Mouse (Mus musculus): ENCODE measurements around the gene Lta.

The Lta gene

DNA sequence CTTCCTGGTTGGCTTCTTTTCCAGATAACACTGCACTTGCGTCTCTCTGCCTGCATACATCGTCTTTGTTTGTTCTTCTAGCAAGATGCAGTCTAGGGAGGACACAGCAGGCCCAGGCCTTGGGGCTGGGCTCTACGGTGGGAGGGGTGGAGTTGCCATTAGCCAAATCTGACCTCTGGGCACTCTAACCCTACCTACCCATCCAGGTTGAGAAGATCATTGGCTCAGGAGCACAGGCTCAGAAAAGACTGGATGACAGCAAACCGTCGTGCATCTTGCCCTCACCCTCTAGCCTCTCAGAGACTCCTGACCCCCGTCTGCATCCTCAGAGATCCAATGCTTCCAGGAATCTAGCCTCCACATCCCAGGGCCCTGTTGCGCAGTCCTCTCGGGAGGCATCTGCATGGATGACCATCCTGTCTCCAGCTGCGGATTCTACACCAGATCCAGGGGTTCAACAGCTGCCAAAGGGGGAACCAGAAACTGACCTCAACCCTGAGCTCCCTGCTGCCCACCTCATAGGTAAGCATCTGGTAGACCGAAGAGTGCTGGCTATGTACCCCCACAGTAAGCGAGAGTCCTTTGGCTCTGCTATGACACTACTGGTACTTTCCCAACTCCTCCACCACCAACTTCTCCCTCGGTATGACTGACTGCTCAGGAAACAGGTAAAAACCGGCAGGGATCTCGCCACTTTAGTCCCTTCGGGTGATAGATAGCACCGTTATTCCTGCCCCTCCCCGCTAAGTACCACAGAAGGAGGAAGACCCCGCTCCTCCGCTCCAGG, 10.1 kb downstream of the Lta start:
- Histone ChIP-seq H3K4me1 (replicated peaks; ENCODE audit: low read depth, low read length) (peaks cover 39% of the 10 kb centered on the region), H3K9me3 (ENCODE audit: low read length) (0 out of 2 replicates have a peak, but pooled peaks cover 5% of the 10 kb centered on the region), H3K27me3 (ENCODE audit: insufficient read depth, low read length) (peaks cover 76% of the 10 kb centered on the region), H3K4me3 (replicated peaks; ENCODE audit: low read length) (peak overlapping the region; percentile 73), H3K36me3 (ENCODE audit: insufficient read depth, low read length) (no peaks in the 10 kb centered on the region)
- TF ChIP-seq NANOG (IDR thresholded peaks at IDR 0.05; ENCODE audit: borderline replicate concordance, low read length) (no peak), CTCF (conservative IDR thresholded peaks at IDR 0.05; ENCODE audit: low read length) (no peak), POU5F1 (IDR thresholded peaks at IDR 0.05; ENCODE audit: borderline replicate concordance, low read length) (no peak)

DNA sequence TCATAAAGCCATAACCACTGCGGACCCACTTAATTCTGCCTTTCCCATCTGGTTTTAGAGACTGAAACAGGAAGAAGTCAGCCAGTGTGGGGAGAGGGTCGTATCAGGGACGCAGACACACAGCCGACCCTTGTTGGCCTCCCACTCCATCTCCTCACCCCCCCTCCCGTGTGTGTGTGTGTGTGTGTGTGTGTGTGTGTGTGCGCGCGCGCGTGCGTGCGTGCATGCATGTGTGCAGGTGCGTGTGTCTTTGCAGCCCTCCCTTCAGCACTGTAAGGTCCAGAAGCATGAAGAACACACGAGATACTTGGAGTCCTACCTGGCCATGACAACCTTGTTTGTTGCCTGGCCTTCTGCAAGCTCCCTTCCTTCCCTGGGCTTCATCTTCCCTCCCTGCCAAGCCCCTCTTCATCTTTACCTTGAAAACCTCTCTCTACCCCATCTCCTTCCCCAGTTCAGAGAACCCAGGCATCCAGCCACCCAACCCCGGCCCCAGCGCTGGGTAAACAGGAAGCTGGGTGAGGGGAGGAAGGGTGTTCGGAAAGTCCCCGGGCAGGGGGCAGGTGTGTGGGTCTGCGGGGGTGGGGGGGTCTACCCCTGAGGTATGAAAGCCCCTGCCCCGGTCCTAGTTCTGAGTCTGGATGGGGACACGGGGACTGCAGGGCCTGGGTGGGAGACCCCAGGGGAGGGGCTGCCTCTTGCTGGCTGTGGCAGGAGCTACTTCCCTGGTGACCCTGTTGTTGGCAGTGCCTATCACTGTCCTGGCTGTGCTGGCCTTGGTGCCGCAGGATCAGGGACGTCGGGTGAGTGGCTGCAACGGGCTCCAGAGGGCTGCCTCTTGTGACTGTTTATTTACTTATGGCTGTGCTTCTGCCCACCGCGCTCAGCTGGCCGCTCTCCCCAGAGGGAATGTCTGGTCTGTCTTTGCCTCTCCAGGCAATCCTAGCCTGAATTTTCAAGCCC, 11.0 kb downstream of the Lta start, which contains the start of gene Ltb:
Gene Ltb (plus strand): TSS at position 559 of the 963 bp plus-strand sequence.
- no peak for TF ChIP-seq CTCF (conservative IDR thresholded peaks at IDR 0.05; ENCODE audit: low read length)
- TF ChIP-seq POU5F1 (IDR thresholded peaks at IDR 0.05; ENCODE audit: borderline replicate concordance, low read length): no peak
- no peak for TF ChIP-seq NANOG (IDR thresholded peaks at IDR 0.05; ENCODE audit: borderline replicate concordance, low read length)
- H3K27me3 ChIP-seq (ENCODE audit: insufficient read depth, low read length): peaks cover 70% of the 10 kb centered on the region
- H3K4me3 ChIP-seq (replicated peaks; ENCODE audit: low read length): peak within 1 kb of the TSS; percentile 73
- peaks cover 45% of the 10 kb centered on the region for H3K4me1 ChIP-seq (replicated peaks; ENCODE audit: low read depth, low read length)
- 0 out of 2 replicates have a peak, but pooled peaks cover 5% of the 10 kb centered on the region for H3K9me3 ChIP-seq (ENCODE audit: low read length)
- no peaks in the 10 kb centered on the region for H3K36me3 ChIP-seq (ENCODE audit: insufficient read depth, low read length)

DNA sequence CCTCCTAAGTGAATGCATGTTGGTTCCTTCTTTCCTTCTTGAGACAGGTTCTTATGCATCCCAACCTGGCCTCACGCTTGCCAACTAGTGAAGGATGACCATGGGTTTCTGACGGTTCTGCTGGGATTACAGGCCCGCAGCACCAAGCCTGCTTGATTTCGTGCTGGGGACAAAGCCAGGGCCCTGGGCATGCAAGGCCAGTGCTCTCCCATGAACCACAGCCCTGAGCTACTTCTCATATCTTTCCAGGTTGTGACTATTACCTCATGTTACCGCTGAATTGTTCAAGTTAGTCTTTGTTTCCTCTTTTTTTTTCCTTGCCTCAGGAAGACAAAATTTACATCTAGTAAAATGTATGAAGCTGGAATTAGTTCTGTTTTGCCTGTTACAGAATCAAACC, 12.2 kb downstream of the Lta start:
- no peaks in the 10 kb centered on the region for H3K36me3 ChIP-seq (ENCODE audit: insufficient read depth, low read length)
- no peak overlapping the region for H3K4me3 ChIP-seq (replicated peaks; ENCODE audit: low read length)
- H3K9me3 ChIP-seq (ENCODE audit: low read length): no peaks in the 10 kb centered on the region
- no peak for TF ChIP-seq NANOG (IDR thresholded peaks at IDR 0.05; ENCODE audit: borderline replicate concordance, low read length)
- TF ChIP-seq POU5F1 (IDR thresholded peaks at IDR 0.05; ENCODE audit: borderline replicate concordance, low read length): no peak
- TF ChIP-seq CTCF (conservative IDR thresholded peaks at IDR 0.05; ENCODE audit: low read length): no peak
- H3K4me1 ChIP-seq (replicated peaks; ENCODE audit: low read depth, low read length): peaks cover 52% of the 10 kb centered on the region
- peaks cover 58% of the 10 kb centered on the region for H3K27me3 ChIP-seq (ENCODE audit: insufficient read depth, low read length)

DNA sequence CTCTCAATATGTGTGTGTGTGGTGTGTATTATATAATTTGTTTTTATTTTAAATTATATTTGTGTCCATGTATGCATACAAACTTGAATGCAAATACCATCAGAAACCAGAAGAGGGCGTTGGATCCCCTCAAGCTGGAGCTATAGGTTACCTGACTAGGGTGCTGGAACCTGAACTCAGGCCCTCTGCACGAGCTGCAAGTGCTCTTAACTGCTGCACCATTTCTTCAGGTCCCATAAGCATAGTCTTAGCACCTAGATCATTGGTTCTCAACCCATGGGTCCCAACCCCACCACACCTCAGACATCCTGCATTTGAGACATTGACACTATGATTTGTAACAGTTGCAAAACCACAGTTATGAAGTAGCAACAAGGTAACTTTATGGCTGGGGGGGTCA, 13.4 kb downstream of the Lta start:
- Histone ChIP-seq H3K4me3 (replicated peaks; ENCODE audit: low read length) (no peak overlapping the region), H3K4me1 (replicated peaks; ENCODE audit: low read depth, low read length) (peaks cover 64% of the 10 kb centered on the region), H3K9me3 (ENCODE audit: low read length) (no peaks in the 10 kb centered on the region), H3K27me3 (ENCODE audit: insufficient read depth, low read length) (peaks cover 47% of the 10 kb centered on the region), H3K36me3 (ENCODE audit: insufficient read depth, low read length) (no peaks in the 10 kb centered on the region)
- TF ChIP-seq CTCF (conservative IDR thresholded peaks at IDR 0.05; ENCODE audit: low read length): peak; percentile 38
- no peak for TF ChIP-seq NANOG (IDR thresholded peaks at IDR 0.05; ENCODE audit: borderline replicate concordance, low read length)

DNA sequence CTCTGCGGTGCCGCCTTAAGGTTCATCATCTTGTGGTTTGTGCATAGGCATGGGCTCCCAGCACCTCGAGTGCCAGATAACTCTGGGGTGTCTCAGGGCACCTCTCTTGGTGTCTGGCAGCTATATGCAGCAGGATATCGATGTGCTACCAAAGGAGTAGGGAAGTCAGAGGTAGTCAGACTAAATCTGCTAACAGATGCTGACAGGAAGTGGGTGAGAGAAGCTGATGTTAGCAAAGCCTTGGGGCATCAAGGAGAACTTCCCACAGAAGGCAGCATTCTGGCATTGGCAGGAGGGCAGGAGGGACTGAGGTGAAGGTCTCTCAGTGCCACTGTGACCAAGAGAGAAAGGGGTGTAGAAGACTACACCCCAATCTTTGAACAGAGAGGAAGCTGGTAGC, 15.1 kb downstream of the Lta start:
- peaks cover 63% of the 10 kb centered on the region for H3K4me1 ChIP-seq (replicated peaks; ENCODE audit: low read depth, low read length)
- no peaks in the 10 kb centered on the region for H3K9me3 ChIP-seq (ENCODE audit: low read length)
- H3K36me3 ChIP-seq (ENCODE audit: insufficient read depth, low read length): no peaks in the 10 kb centered on the region
- peaks cover 31% of the 10 kb centered on the region for H3K27me3 ChIP-seq (ENCODE audit: insufficient read depth, low read length)
- peak overlapping the region; percentile 11; the same call in 1 of the 2 replicates for H3K4me3 ChIP-seq (replicated peaks; ENCODE audit: low read length)
- TF ChIP-seq CTCF (conservative IDR thresholded peaks at IDR 0.05; ENCODE audit: low read length): no peak

DNA sequence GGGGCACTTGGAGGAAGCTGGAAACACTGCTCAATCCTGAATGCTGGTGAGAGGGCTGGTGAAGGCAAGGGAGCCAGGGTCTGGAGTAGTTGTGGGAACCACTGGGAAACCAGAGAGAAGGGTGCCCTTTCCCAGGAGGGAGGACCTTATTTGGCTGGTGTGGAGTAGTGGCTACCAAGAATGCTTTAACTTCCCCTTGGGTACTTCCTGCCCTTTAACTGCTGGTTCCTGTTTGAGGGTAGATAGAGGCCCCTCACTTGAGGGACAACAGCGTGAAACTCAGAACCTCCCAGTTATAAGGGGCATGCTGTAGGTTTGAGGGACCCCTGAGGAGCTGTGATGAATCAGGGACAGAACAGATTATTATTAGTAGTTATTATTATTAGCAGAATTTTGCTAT, 16.0 kb downstream of the Lta start:
- peaks cover 63% of the 10 kb centered on the region for H3K4me1 ChIP-seq (replicated peaks; ENCODE audit: low read depth, low read length)
- H3K27me3 ChIP-seq (ENCODE audit: insufficient read depth, low read length): peaks cover 22% of the 10 kb centered on the region
- TF ChIP-seq CTCF (conservative IDR thresholded peaks at IDR 0.05; ENCODE audit: low read length): no peak
- TF ChIP-seq POU5F1 (IDR thresholded peaks at IDR 0.05; ENCODE audit: borderline replicate concordance, low read length): no peak
- TF ChIP-seq NANOG (IDR thresholded peaks at IDR 0.05; ENCODE audit: borderline replicate concordance, low read length): no peak
- H3K36me3 ChIP-seq (ENCODE audit: insufficient read depth, low read length): no peaks in the 10 kb centered on the region
- H3K9me3 ChIP-seq (ENCODE audit: low read length): no peaks in the 10 kb centered on the region
- no peak overlapping the region for H3K4me3 ChIP-seq (replicated peaks; ENCODE audit: low read length)

DNA sequence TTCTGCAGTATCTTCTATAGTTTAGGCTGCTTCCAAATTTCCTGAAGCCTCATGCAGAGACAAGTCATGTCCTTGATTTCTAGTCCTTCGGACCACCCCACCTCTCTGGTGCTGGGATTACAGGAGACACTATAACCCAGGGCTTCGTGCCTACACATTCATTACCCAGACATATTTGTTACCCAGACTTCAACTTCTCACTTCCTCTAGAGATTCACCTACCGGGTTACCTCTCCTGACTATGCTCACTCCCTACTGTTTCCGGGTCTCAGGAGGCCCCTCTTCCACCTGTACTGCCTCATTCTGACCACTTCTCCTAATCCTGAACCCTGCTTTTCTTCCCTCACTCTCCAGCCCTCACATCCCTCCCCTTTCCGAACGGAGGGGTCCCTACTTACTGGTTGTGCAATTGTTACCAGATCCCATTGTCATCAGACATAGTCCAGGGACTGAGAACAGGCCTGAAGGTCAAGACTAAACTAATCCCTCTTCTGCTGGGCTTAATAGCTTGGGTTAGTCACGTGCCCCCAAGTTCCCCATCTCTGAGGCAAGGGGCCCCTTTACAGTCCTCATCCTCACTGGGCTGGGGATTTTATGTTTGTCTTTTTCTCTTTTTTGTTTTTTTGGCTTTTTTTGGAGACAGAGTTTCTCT, 17.1 kb downstream of the Lta start, which contains the start of gene Lst1:
Gene Lst1 (minus strand): TSS at position 481 of the 652 bp plus-strand sequence.
- no peak for TF ChIP-seq NANOG (IDR thresholded peaks at IDR 0.05; ENCODE audit: borderline replicate concordance, low read length)
- no peak for TF ChIP-seq POU5F1 (IDR thresholded peaks at IDR 0.05; ENCODE audit: borderline replicate concordance, low read length)
- Histone ChIP-seq H3K4me1 (replicated peaks; ENCODE audit: low read depth, low read length) (peaks cover 68% of the 10 kb centered on the region), H3K9me3 (ENCODE audit: low read length) (no peaks in the 10 kb centered on the region), H3K4me3 (replicated peaks; ENCODE audit: low read length) (peak within 1 kb of the TSS; percentile 46), H3K36me3 (ENCODE audit: insufficient read depth, low read length) (no peaks in the 10 kb centered on the region), H3K27me3 (ENCODE audit: insufficient read depth, low read length) (peaks cover 11% of the 10 kb centered on the region)

DNA sequence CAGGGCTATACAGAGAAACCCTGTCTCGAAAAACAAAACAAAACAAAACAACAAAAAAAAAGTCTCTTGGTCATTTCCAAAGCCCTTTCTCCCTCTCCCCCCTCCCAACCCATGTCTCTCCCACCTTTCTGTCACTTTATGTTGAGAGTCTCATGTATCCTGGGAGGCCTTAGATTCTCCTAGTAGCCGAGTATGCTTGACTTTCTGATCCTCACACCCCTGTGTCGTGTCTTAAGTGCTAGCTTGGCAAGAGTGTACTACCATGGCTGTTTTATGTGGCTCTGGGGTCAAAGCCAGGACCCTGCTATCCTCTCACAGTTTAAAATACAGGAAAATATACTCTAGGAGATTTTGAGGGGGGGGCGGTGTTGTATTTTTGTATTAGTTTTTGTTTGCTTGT, 17.8 kb downstream of the Lta start:
- Histone ChIP-seq H3K27me3 (ENCODE audit: insufficient read depth, low read length) (peaks cover 5% of the 10 kb centered on the region; the same call in 1 of the 2 replicates), H3K9me3 (ENCODE audit: low read length) (no peaks in the 10 kb centered on the region), H3K4me1 (replicated peaks; ENCODE audit: low read depth, low read length) (peaks cover 71% of the 10 kb centered on the region), H3K4me3 (replicated peaks; ENCODE audit: low read length) (peak overlapping the region; percentile 46; the same call in 1 of the 2 replicates), H3K36me3 (ENCODE audit: insufficient read depth, low read length) (no peaks in the 10 kb centered on the region)
- TF ChIP-seq NANOG (IDR thresholded peaks at IDR 0.05; ENCODE audit: borderline replicate concordance, low read length) (no peak), CTCF (conservative IDR thresholded peaks at IDR 0.05; ENCODE audit: low read length) (no peak), POU5F1 (IDR thresholded peaks at IDR 0.05; ENCODE audit: borderline replicate concordance, low read length) (no peak)

Measured in E14TG2a.4 (cell line).